Mouse (Mus musculus) bone marrow, adult 2 months (tissue): ENCODE measurements around the gene Rab3b.

Experiments used
- CTCF ChIP-seq: fragments of 200-500 bp; IDR thresholded peaks from 2 replicates; pipeline ENCODE4 v1.5.1; 2011; ENCODE audit warnings: low read length, control low read depth; ENCODE audit not compliant: control insufficient read depth, insufficient read depth
- POLR2A ChIP-seq: fragments of 200-500 bp; IDR thresholded peaks from 2 replicates; pipeline ENCODE4 v1.6.1; 2011; ENCODE audit warnings: low read depth, mild to moderate bottlenecking, control low read depth, low read length, borderline replicate concordance; ENCODE audit not compliant: control insufficient read depth

DNA sequence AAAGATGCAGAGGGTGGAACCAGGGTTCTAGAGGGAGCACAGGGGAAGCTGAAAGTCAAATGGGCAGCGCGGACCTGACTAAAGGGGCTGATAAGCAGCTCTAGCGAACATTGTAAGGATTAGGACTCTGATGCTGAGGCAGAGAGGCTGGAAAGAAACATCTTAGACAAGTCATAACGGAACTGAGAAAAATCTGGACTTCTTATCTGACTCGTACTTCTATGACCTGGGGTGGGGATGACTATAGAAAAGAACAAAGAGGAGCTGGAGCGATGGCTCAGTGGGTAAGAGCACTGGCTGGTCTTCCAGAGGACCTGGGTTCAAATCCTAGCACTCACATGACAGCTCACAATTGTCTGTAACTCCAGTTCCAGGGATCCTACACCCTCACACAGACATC lies 962 bp upstream of the Rab3b start:
- TF ChIP-seq CTCF (no peak), POLR2A (no peak)
